Mouse (Mus musculus): Measurements from ENCODE around the gene Ano9. TPM values are rescaled to one million over a fixed set of nuclear protein-coding genes. Genes with fewer than 3 reads are reported as not detected.
A peak's percentile ranks its signal among the peaks of the same experiment; 100 is the strongest.

The Ano9 gene
- polyA plus RNA-seq, 1 experiment, result not detected

DNA sequence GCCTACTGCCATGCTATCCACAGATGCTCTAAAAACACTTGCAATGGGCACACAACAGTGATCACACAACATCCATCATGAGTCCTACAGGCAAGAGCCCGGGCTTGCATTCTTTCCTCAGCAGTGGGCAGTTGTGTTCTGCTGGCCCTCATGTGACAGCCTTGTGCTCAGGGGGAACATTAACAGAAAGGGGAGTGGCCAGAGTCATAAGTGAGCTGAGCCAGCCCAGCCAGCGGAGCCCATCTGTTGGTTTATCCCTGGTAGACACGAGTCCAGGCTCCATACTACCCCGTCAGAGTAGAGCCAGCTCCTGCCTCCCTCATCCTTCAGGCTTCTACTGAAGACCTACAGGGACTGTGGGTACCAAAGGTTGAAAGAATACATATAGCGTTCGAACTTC lies 23.7 kb downstream of the Ano9 start:
- TF ChIP-seq POLR2AphosphoS2 (IDR thresholded peaks at IDR 0.05; ENCODE audit: insufficient read length, low read depth) (no peak), REST (IDR thresholded peaks at IDR 0.05; ENCODE audit: insufficient read depth, insufficient read length) (no peak), SRF (IDR thresholded peaks at IDR 0.05; ENCODE audit: control insufficient read depth, insufficient read length, low read depth) (no peak), MAX (IDR thresholded peaks at IDR 0.05; ENCODE audit: low read depth) (no peak), MYOD1 (IDR thresholded peaks at IDR 0.05; ENCODE audit: control insufficient read depth in 1 of 3, insufficient read length in 2 of 3, low read depth in 2 of 3) (no peak), POLR2A (IDR thresholded peaks at IDR 0.05; ENCODE audit: insufficient read length, low read depth) (no peak), CEBPB (IDR thresholded peaks at IDR 0.05; ENCODE audit: insufficient read depth, poor library complexity, severe bottlenecking) (no peak), MYOG (IDR thresholded peaks at IDR 0.05; ENCODE audit: control insufficient read depth in 1 of 3, insufficient read depth in 1 of 3, insufficient read length in 2 of 3, low read depth in 2 of 3) (no peak), USF1 (IDR thresholded peaks at IDR 0.05; ENCODE audit: low read depth) (no peak), TCF12 (IDR thresholded peaks at IDR 0.05; ENCODE audit: insufficient read depth, poor library complexity, severe bottlenecking) (no peak), TCF3 (IDR thresholded peaks at IDR 0.05; ENCODE audit: insufficient read length, low read depth) (no peak), E2F4 (IDR thresholded peaks at IDR 0.05; ENCODE audit: insufficient read depth) (no peak)
- Histone ChIP-seq H3K36me3 (ENCODE audit: control insufficient read depth, insufficient read depth) (no peaks in the 10 kb centered on the region), H3K27me3 (ENCODE audit: control insufficient read depth, insufficient read depth, insufficient read length) (no peaks in the 10 kb centered on the region), H3ac (ENCODE audit: control insufficient read depth, insufficient read length) (no peak overlapping the region), H3K79me2 (ENCODE audit: control insufficient read depth, insufficient read depth) (no peaks in the 10 kb centered on the region), H3K4me3 (no peak overlapping the region), H3K4me2 (ENCODE audit: low read depth) (no peak overlapping the region)

DNA sequence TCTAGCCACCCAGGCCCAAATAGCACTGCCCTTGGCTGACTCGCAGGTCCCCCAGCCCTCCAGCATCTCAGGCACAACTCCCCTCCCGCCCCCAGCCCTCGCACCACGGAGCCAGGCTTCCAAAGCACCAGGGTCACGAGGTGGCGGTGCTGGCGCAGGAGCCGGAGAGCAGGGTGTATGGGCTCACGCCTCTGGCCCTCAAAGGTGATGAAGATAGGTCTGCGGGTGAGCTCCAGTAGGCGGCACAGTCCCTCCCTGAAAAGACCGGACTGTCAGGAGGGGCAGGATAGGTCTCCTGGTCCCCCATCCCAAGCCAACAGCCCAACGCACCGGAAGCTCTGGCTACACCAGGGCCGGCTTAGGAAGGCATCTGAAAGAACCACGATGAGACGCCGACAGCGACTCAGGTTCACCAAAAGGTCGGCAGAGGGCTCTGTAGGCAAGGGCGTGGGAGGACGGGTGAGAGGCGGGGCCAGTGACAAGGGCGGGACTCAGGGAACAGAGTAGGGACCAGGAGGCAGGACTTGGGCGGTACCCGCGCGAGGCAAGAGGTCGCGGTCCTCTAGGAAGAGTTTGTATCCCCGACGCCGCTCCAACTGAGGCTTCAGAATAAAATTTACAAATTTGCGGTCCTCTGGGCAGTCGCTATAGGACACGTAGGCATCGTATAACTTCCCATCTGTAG lies 25.4 kb downstream of the Ano9 start:
- H3K4me3 ChIP-seq, result no peak overlapping the region
- peak overlapping the region; percentile 69 for H3K4me2 ChIP-seq (ENCODE audit: low read depth)
- no peaks in the 10 kb centered on the region for H3K79me2 ChIP-seq (ENCODE audit: control insufficient read depth, insufficient read depth)
- H3ac ChIP-seq (ENCODE audit: control insufficient read depth, insufficient read length), result no peak overlapping the region
- H3K27me3 ChIP-seq (ENCODE audit: control insufficient read depth, insufficient read depth, insufficient read length), result no peaks in the 10 kb centered on the region
- TF ChIP-seq CEBPB (IDR thresholded peaks at IDR 0.05; ENCODE audit: insufficient read depth, poor library complexity, severe bottlenecking) (no peak), POLR2A (IDR thresholded peaks at IDR 0.05; ENCODE audit: insufficient read length, low read depth) (peak; percentile 27), MAX (IDR thresholded peaks at IDR 0.05; ENCODE audit: low read depth) (no peak), TCF3 (IDR thresholded peaks at IDR 0.05; ENCODE audit: insufficient read length, low read depth) (no peak), TCF12 (IDR thresholded peaks at IDR 0.05; ENCODE audit: insufficient read depth, poor library complexity, severe bottlenecking) (no peak), USF1 (IDR thresholded peaks at IDR 0.05; ENCODE audit: low read depth) (no peak), MYOG (IDR thresholded peaks at IDR 0.05; ENCODE audit: control insufficient read depth in 1 of 3, insufficient read depth in 1 of 3, insufficient read length in 2 of 3, low read depth in 2 of 3) (peak in 1 of 3 experiments; percentile 3), E2F4 (IDR thresholded peaks at IDR 0.05; ENCODE audit: insufficient read depth) (no peak)
- no peaks in the 10 kb centered on the region for H3K36me3 ChIP-seq (ENCODE audit: control insufficient read depth, insufficient read depth)

DNA sequence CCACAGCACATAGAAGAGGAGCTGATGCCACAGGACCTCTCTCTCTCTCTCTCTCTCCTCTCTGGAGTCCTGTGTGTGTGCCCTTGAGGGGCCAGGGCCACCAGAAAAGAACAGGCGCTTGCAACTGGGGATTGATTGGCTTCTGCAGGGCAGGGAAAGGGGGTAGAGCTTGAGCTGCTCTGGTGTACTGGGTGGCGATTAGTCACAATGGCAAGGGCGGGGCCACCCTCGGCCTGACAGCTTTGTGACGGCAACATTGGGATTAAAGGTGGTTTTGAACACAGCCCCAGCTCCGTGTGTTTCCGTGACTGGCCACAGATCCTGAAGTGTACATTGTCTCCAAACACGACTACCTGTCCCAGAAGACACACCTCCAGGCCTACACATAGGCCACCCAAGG lies 27.4 kb downstream of the Ano9 start:
- H3ac ChIP-seq (ENCODE audit: control insufficient read depth, insufficient read length), result no peak overlapping the region
- no peaks in the 10 kb centered on the region for H3K79me2 ChIP-seq (ENCODE audit: control insufficient read depth, insufficient read depth)
- H3K4me3 ChIP-seq, result no peak overlapping the region
- H3K36me3 ChIP-seq (ENCODE audit: control insufficient read depth, insufficient read depth), result no peaks in the 10 kb centered on the region
- no peak for TF ChIP-seq TCF3 (IDR thresholded peaks at IDR 0.05; ENCODE audit: insufficient read length, low read depth)
- TF ChIP-seq MYOG (IDR thresholded peaks at IDR 0.05; ENCODE audit: control insufficient read depth in 1 of 3, insufficient read depth in 1 of 3, insufficient read length in 2 of 3, low read depth in 2 of 3), result no peak
- no peak for TF ChIP-seq POLR2A (IDR thresholded peaks at IDR 0.05; ENCODE audit: insufficient read length, low read depth)
- no peak for TF ChIP-seq REST (IDR thresholded peaks at IDR 0.05; ENCODE audit: insufficient read depth, insufficient read length)
- no peak for TF ChIP-seq CEBPB (IDR thresholded peaks at IDR 0.05; ENCODE audit: insufficient read depth, poor library complexity, severe bottlenecking)
- TF ChIP-seq POLR2AphosphoS2 (IDR thresholded peaks at IDR 0.05; ENCODE audit: insufficient read length, low read depth), result no peak
- no peak for TF ChIP-seq TCF12 (IDR thresholded peaks at IDR 0.05; ENCODE audit: insufficient read depth, poor library complexity, severe bottlenecking)
- no peak for TF ChIP-seq MYOD1 (IDR thresholded peaks at IDR 0.05; ENCODE audit: control insufficient read depth in 1 of 3, insufficient read length in 2 of 3, low read depth in 2 of 3)
- no peak for TF ChIP-seq SRF (IDR thresholded peaks at IDR 0.05; ENCODE audit: control insufficient read depth, insufficient read length, low read depth)
- no peak for TF ChIP-seq E2F4 (IDR thresholded peaks at IDR 0.05; ENCODE audit: insufficient read depth)
- TF ChIP-seq MAX (IDR thresholded peaks at IDR 0.05; ENCODE audit: low read depth), result no peak
- TF ChIP-seq USF1 (IDR thresholded peaks at IDR 0.05; ENCODE audit: low read depth), result no peak
- H3K27me3 ChIP-seq (ENCODE audit: control insufficient read depth, insufficient read depth, insufficient read length), result no peaks in the 10 kb centered on the region
- H3K4me2 ChIP-seq (ENCODE audit: low read depth), result no peak overlapping the region

DNA sequence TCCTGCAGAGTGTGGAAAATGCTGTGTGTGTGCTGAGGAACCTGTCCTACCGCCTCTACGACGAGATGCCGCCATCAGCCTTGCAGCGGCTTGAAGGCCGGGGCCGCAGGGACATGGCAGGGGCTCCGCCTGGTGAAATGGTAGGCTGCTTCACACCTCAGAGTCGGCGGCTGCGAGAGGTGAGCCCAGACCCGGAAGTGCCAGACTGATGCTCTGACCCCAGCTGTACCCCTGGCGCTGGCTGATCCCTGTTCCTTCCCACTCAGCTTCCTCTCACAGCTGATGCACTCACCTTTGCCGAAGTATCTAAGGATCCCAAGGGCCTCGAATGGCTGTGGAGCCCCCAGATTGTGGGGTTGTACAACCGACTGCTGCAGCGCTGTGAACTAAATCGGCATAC lies 29.1 kb downstream of the Ano9 start:
- Histone ChIP-seq H3ac (ENCODE audit: control insufficient read depth, insufficient read length) (no peak overlapping the region), H3K27me3 (ENCODE audit: control insufficient read depth, insufficient read depth, insufficient read length) (no peaks in the 10 kb centered on the region), H3K36me3 (ENCODE audit: control insufficient read depth, insufficient read depth) (no peaks in the 10 kb centered on the region), H3K79me2 (ENCODE audit: control insufficient read depth, insufficient read depth) (no peaks in the 10 kb centered on the region), H3K4me3 (no peak overlapping the region), H3K4me2 (ENCODE audit: low read depth) (no peak overlapping the region)
- TF ChIP-seq TCF3 (IDR thresholded peaks at IDR 0.05; ENCODE audit: insufficient read length, low read depth) (no peak), MAX (IDR thresholded peaks at IDR 0.05; ENCODE audit: low read depth) (no peak), TCF12 (IDR thresholded peaks at IDR 0.05; ENCODE audit: insufficient read depth, poor library complexity, severe bottlenecking) (no peak), USF1 (IDR thresholded peaks at IDR 0.05; ENCODE audit: low read depth) (no peak), CEBPB (IDR thresholded peaks at IDR 0.05; ENCODE audit: insufficient read depth, poor library complexity, severe bottlenecking) (no peak), SRF (IDR thresholded peaks at IDR 0.05; ENCODE audit: control insufficient read depth, insufficient read length, low read depth) (no peak), POLR2AphosphoS2 (IDR thresholded peaks at IDR 0.05; ENCODE audit: insufficient read length, low read depth) (no peak), REST (IDR thresholded peaks at IDR 0.05; ENCODE audit: insufficient read depth, insufficient read length) (no peak), POLR2A (IDR thresholded peaks at IDR 0.05; ENCODE audit: insufficient read length, low read depth) (no peak), E2F4 (IDR thresholded peaks at IDR 0.05; ENCODE audit: insufficient read depth) (no peak), MYOG (IDR thresholded peaks at IDR 0.05; ENCODE audit: control insufficient read depth in 1 of 3, insufficient read depth in 1 of 3, insufficient read length in 2 of 3, low read depth in 2 of 3) (no peak), MYOD1 (IDR thresholded peaks at IDR 0.05; ENCODE audit: control insufficient read depth in 1 of 3, insufficient read length in 2 of 3, low read depth in 2 of 3) (no peak)
